Mouse (Mus musculus): ENCODE data around the gene Fcor.

DNA sequence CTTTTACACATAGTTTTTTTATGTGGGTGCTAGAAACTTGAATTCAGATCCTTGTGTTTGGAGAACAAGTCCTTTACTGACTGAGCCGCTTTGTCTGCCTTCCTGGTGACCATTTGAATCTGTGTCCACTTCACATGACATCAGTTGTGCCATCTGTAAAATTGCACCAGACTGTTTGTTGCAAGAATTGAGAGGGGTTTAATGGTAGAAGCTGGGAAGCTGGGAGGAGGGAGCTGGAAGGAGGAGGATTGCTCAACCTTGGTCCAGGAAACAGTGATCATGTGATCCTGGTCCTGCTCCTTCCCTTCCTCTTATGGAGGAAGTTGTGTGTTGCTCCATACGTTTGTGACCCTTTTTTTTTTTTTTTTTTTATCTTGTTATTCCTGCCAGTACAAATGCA, 23.9 kb downstream of the Fcor start:
- no peak for TF ChIP-seq POLR2A (IDR thresholded peaks at IDR 0.05; ENCODE audit: extremely low read depth, insufficient read depth, low read length)
- TF ChIP-seq CTCF (IDR thresholded peaks at IDR 0.05; ENCODE audit: extremely low read depth, insufficient read depth, low read length) = no peak
